Mouse (Mus musculus) heart, embryonic 10.5 days (tissue): Measurements from ENCODE around the gene Nr2c1. TPM values are rescaled to one million over a fixed set of nuclear protein-coding genes. Genes with fewer than 3 reads are reported as not detected.

Source experiments
- DNase-seq: peaks from one replicate; pipeline ENCODE4 v3.0.0-alpha.2; 2017; ENCODE audit warnings: low spot score
- H3K27ac ChIP-seq: fragments of 300-500 bp; sonication (generic); 2 replicates; pipeline ENCODE4 v1.5.1; 2016; ENCODE audit warnings: mild to moderate bottlenecking
- H3K27me3 ChIP-seq: fragments of 300-500 bp; sonication (generic); 2 replicates; pipeline ENCODE4 v1.6.1; 2016; ENCODE audit warnings: mild to moderate bottlenecking; ENCODE audit not compliant: poor library complexity, insufficient read depth, severe bottlenecking
- H3K36me3 ChIP-seq: fragments of 300-500 bp; sonication (generic); 2 replicates; pipeline ENCODE4 v1.6.1; 2016; ENCODE audit warnings: mild to moderate bottlenecking, moderate library complexity
- H3K4me1 ChIP-seq: fragments of 300-500 bp; sonication (generic); 2 replicates; pipeline ENCODE4 v1.6.1; 2016; ENCODE audit warnings: mild to moderate bottlenecking
- H3K4me3 ChIP-seq: fragments of 300-500 bp; sonication (generic); 2 replicates; pipeline ENCODE4 v1.5.1; 2016; ENCODE audit warnings: mild to moderate bottlenecking, moderate library complexity
- H3K9me3 ChIP-seq: fragments of 300-500 bp; sonication (generic); 2 replicates; pipeline ENCODE4 v1.6.1; 2016; ENCODE audit warnings: mild to moderate bottlenecking, moderate library complexity
- WGBS: fragments of 180-500 bp; shearing (Covaris S2); methylation state at CpG from one replicate; pipeline ENCODE4 v1.1.7; 2016; 5-methylcytosine and 5-hydroxymethylcytosine counted together
- polyA plus RNA-seq: library from polyadenylated mRNA; unstranded; fragments of >200 nt; fragmentation: Nextera tagmentation; extraction: Ambion mirVana; gene quantifications from 2 replicates; pipeline ENCODE4 v1.2.1, GENCODE M21; 2016

Gene Nr2c1
- polyA plus RNA-seq: 8.8 and 9.3 TPM in 2 replicates

DNA sequence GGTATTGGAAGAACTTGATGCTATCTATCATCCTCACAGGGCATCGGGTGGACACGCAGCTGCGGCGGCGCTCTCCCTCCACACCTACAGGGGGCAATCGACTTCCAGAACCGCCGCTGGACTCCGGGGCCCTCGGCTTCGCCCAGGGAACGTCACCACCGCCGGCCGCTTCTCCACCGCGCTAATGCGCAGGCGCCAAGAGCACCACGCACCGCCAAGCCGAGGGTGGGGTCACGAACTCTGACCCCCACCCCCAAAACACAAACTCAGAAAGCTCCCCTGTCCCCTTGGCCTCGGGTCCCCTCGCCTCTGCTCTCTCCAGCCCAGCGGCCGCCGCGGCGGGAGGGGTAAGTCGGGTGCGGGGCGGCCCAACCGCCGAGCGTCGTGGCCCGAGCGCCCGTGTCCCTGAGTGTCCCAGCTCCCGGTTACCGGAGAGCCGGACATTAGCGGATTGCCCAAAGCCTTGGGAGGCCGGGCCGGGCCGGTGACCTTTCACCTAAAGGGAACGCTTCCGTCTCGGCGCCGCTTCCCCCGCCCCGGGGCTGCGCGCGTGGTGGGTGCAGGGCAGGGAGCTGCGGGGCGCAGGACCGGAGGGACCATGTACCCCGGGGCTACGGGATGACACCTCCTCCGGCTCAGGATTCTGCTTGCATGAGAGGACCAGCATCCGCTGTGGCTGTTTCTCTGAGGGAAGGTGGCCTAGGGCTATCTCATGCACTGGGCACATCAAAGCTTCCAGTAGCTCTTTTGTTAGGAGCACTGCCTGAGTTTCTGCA lies at the start of gene Nr2c1:
TSS of gene Nr2c1 (plus strand) at position 268 of the 776 bp plus-strand sequence.
- Histone ChIP-seq H3K4me3 (peak within 1 kb of the TSS; percentile 93), H3K4me1 (peaks cover 22% of the 10 kb centered on the region), H3K9me3 (no peaks in the 10 kb centered on the region), H3K27ac (peak within 1 kb of the TSS; percentile 96), H3K27me3 (no peaks in the 10 kb centered on the region), H3K36me3 (0 out of 2 replicates have a peak, but pooled peaks cover under 1% of the 10 kb centered on the region)
- WGBS: under 1% methylated on average over 64 of the region's 64 CpGs
- peak; percentile 92 for DNase-seq

DNA sequence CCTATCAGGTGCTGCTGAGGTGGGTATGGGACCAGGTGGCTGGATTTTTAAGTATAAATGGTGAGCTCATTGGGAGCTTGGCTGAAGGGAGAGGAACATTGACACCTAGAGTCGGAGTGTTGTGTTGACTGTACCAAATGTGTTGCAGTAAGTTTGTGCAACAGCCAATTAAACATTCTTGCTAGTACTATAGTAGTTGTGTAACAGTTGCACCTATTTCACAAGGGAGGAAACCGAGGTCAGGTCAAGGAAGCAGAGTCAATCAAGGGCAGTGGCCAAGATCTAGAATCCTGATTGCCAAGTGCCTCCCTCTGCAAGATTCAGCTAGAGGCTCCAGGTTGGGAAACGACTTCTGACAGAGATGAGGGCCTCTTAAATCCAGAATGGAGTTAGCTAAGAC lies 49.7 kb upstream of the Nr2c1 start:
- Histone ChIP-seq H3K9me3 (no peaks in the 10 kb centered on the region), H3K27me3 (no peaks in the 10 kb centered on the region), H3K4me3 (no peak overlapping the region), H3K4me1 (peaks cover 19% of the 10 kb centered on the region; the same call in 1 of the 2 replicates), H3K36me3 (no peaks in the 10 kb centered on the region), H3K27ac (0 out of 2 replicates have a peak overlapping the region, but pooled peaks have one; percentile 24)
- DNase-seq: no peak
- 80% methylated on average over 3 of the region's 3 CpGs for WGBS

DNA sequence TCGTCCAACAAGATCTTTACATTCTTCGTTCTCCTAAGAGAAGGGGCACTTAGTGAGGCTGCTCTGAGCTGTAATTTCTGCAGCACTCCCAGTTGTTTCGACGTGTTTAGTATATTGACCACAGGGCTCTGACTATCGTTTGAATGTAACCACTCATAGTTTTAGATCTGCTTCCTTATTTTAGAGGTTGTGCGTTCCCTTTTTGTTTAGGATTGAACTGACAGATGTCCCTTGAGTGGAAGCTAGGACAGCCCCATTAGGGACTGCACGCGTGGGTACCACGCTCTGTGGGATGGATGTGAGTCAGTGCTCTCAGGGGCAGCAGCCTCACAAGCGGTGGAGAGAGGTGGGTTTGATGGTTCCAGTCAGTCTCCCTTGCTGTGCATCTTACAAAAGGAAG lies 42.3 kb upstream of the Nr2c1 start:
- no peaks in the 10 kb centered on the region for H3K27me3 ChIP-seq
- H3K27ac ChIP-seq: no peak overlapping the region
- H3K36me3 ChIP-seq: 0 out of 2 replicates have a peak, but pooled peaks cover 7% of the 10 kb centered on the region
- no peak overlapping the region for H3K4me3 ChIP-seq
- H3K4me1 ChIP-seq: no peaks in the 10 kb centered on the region
- WGBS: 91% methylated on average over 10 of the region's 10 CpGs
- no peaks in the 10 kb centered on the region for H3K9me3 ChIP-seq
- no peak for DNase-seq

- 54% methylated on average over 4 of the region's 4 CpGs for WGBS
- 0 out of 2 replicates have a peak, but pooled peaks cover 7% of the 10 kb centered on the region for H3K36me3 ChIP-seq
Measured at GRCm38 (mm10) chr10:94107168-94107567, 40.7 kb upstream of the Nr2c1 start.

GRCm38 (mm10) chr10:94107607-94108006 lies 40.2 kb upstream of the Nr2c1 start:
- H3K27ac ChIP-seq: no peak overlapping the region
- WGBS: 86% methylated on average over 7 of the region's 7 CpGs

More at GRCm38 (mm10) chr10:94107168-94107567, 40.7 kb upstream of the Nr2c1 start:
- Histone ChIP-seq H3K9me3 (no peaks in the 10 kb centered on the region), H3K27ac (no peak overlapping the region), H3K4me1 (no peaks in the 10 kb centered on the region), H3K27me3 (no peaks in the 10 kb centered on the region), H3K4me3 (no peak overlapping the region)
- no peak for DNase-seq

GRCm38 (mm10) chr10:94108791-94109190 lies 39.0 kb upstream of the Nr2c1 start:
- DNase-seq: no peak
- H3K27me3 ChIP-seq: no peaks in the 10 kb centered on the region
- H3K4me1 ChIP-seq: no peaks in the 10 kb centered on the region
- no peak overlapping the region for H3K27ac ChIP-seq
- 0 out of 2 replicates have a peak, but pooled peaks cover 6% of the 10 kb centered on the region for H3K36me3 ChIP-seq
- no peaks in the 10 kb centered on the region for H3K9me3 ChIP-seq
- 85% methylated on average over 6 of the region's 6 CpGs for WGBS
- H3K4me3 ChIP-seq: no peak overlapping the region

More at GRCm38 (mm10) chr10:94107607-94108006, 40.2 kb upstream of the Nr2c1 start:
- H3K27me3 ChIP-seq: no peaks in the 10 kb centered on the region
- H3K4me1 ChIP-seq: no peaks in the 10 kb centered on the region
- 0 out of 2 replicates have a peak, but pooled peaks cover 7% of the 10 kb centered on the region for H3K36me3 ChIP-seq
- H3K4me3 ChIP-seq: no peak overlapping the region
- no peaks in the 10 kb centered on the region for H3K9me3 ChIP-seq
- no peak for DNase-seq

DNA sequence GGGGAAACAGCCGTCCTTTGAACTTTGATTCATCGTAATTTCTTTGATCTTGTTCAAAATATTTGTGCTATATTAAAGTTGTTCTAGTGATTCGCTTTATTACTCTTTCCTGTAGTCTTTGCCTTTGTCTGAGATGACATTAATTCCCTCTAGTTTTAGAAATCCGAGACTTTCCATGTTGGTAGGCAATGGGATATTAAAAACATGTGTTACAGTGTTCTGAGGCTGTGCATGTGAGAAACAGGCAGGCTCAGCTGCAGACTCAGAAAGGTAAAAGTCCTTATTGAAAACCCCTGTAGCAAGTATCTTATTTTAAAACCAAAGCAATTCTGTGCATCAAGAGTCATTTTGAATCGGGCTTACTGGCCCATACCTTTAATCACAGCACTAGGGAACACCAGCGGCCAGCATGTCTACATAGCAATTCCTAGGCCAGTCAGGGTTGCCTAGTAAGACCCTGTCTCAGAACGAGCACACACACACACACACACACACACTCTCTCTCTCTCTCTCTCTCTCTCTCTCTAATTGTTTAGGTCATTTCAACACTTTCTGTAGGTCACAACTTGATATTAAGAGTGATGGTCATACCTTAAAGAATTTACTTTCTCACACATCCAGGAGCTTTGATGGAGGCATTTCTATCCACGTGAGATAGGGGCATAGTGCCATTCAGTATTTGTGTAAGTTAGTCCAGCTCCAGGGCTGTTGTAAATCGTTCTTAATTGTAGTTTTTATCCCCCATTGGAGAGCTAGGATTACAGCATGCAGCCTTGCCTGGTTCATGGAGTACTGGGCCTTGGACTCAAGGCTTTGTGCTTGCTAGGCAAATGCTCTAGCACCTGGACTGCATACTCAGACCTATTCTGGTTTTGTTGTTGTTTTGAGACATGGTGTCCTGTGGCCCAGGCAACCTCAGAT lies 36.7 kb upstream of the Nr2c1 start:
- no peak overlapping the region for H3K27ac ChIP-seq
- 0 out of 2 replicates have a peak, but pooled peaks cover 2% of the 10 kb centered on the region for H3K36me3 ChIP-seq
- H3K9me3 ChIP-seq: no peaks in the 10 kb centered on the region
- no peak for DNase-seq
- no peaks in the 10 kb centered on the region for H3K27me3 ChIP-seq
- H3K4me3 ChIP-seq: no peak overlapping the region
- 86% methylated on average over 9 of the region's 9 CpGs for WGBS
- peaks cover 10% of the 10 kb centered on the region for H3K4me1 ChIP-seq

DNA sequence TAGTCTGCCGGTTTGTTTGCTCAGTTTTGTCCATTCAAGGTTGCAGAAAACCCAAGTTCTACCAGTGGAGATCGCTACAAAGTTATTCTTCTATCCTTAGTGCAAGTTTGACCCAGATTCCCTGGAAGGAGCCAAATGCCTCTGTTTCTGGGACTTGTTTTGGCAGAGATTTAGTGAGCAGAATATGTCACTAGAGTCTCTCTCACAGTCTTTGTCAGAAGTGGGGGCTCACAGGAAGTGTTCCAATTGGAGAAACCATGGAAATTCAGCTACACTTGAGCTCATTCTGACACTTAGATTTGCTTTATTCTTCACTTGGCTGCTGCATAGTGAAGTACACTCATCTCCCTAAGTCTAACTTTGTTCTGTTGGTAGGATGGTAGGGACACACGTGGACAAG lies 35.6 kb upstream of the Nr2c1 start:
- Histone ChIP-seq H3K9me3 (no peaks in the 10 kb centered on the region), H3K4me3 (no peak overlapping the region), H3K27me3 (no peaks in the 10 kb centered on the region), H3K36me3 (0 out of 2 replicates have a peak, but pooled peaks cover 2% of the 10 kb centered on the region), H3K4me1 (peaks cover 13% of the 10 kb centered on the region), H3K27ac (no peak overlapping the region)
- 84% methylated on average over 3 of the region's 3 CpGs for WGBS
- no peak for DNase-seq

DNA sequence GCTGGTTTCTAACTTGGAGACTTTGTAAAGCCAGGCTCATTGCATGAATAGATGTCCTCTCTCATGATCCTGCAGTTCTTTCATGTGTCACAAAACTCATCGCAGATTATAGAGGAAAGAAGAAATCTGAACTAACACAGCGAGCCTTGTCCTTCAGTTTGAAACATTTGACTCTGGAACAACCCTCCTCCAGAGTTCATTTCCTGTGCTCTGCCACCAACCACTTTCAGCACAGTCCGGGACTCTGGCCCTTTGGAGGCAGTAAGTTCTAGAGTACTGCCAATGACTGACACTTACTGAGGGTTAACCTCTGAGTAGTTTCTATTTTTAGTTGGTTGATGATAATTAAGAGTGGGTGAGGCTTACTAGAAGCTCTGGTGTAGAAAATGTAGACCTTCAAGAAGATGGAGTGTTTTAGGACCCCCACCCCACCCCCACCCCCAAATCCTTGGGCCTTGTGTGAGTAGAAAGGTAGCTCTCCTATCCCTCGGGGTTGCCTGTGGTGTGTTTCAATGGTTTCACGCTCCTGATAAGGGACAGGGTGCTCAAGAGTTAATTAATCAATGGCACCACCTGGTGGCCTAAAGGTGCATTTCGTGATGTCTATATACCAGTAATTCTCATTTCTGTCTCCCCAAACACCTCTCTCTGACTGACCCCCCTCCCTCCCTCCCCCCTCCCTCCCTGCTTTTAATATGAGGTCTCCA lies 31.8 kb upstream of the Nr2c1 start:
- H3K27ac ChIP-seq: peak overlapping the region; percentile 68; the same call in 1 of the 2 replicates
- H3K36me3 ChIP-seq: no peaks in the 10 kb centered on the region
- WGBS: 24% methylated on average over 6 of the region's 6 CpGs
- H3K27me3 ChIP-seq: no peaks in the 10 kb centered on the region
- no peaks in the 10 kb centered on the region for H3K9me3 ChIP-seq
- H3K4me1 ChIP-seq: peaks cover 13% of the 10 kb centered on the region
- peak; percentile 92 for DNase-seq
- H3K4me3 ChIP-seq: no peak overlapping the region

GRCm38 (mm10) chr10:94116781-94117340 lies 31.0 kb upstream of the Nr2c1 start:
- Histone ChIP-seq H3K36me3 (no peaks in the 10 kb centered on the region), H3K4me3 (no peak overlapping the region), H3K27ac (peak overlapping the region; percentile 47; the same call in 1 of the 2 replicates), H3K4me1 (peaks cover 13% of the 10 kb centered on the region), H3K9me3 (no peaks in the 10 kb centered on the region), H3K27me3 (no peaks in the 10 kb centered on the region)
- 72% methylated on average over 12 of the region's 12 CpGs for WGBS
- DNase-seq: no peak

GRCm38 (mm10) chr10:94117916-94118315 lies 29.9 kb upstream of the Nr2c1 start:
- WGBS: 88% methylated on average over 3 of the region's 3 CpGs
- Histone ChIP-seq H3K36me3 (peaks cover 6% of the 10 kb centered on the region), H3K27me3 (no peaks in the 10 kb centered on the region), H3K27ac (no peak overlapping the region), H3K4me1 (peaks cover 13% of the 10 kb centered on the region), H3K4me3 (no peak overlapping the region), H3K9me3 (no peaks in the 10 kb centered on the region)
- DNase-seq: no peak

GRCm38 (mm10) chr10:94118993-94119392 lies 28.8 kb upstream of the Nr2c1 start:
- Histone ChIP-seq H3K4me3 (no peak overlapping the region), H3K27ac (no peak overlapping the region), H3K27me3 (no peaks in the 10 kb centered on the region), H3K36me3 (peaks cover 11% of the 10 kb centered on the region), H3K4me1 (peaks cover 13% of the 10 kb centered on the region), H3K9me3 (no peaks in the 10 kb centered on the region)
- 79% methylated on average over 7 of the region's 7 CpGs for WGBS
- DNase-seq: no peak
